Mouse (Mus musculus) limb, embryonic 13.5 days (tissue): Measurements from ENCODE around the gene Sacs. TPM values are rescaled to one million over a fixed set of nuclear protein-coding genes. Genes with fewer than 3 reads are reported as not detected.
A peak's percentile ranks its signal among the peaks of the same experiment; 100 is the strongest.

Experiments used
- ATAC-seq: fragments of 200-750 bp; cut with Nextera tagmentation; 2 replicates; pipeline ENCODE4 v1.8.0; 2017; ENCODE audit warnings: low read depth, moderate number of reproducible peaks, moderate TSS enrichment; ENCODE audit not compliant: low FRiP score
- H3K27ac ChIP-seq: fragments of 300-500 bp; sonication (generic); 2 replicates; pipeline ENCODE4 v1.5.1; 2015; ENCODE audit warnings: inconsistent platforms, mild to moderate bottlenecking, moderate library complexity
- H3K27me3 ChIP-seq: fragments of 300-500 bp; sonication (generic); 2 replicates; pipeline ENCODE4 v1.6.1; 2015; ENCODE audit warnings: mild to moderate bottlenecking, inconsistent platforms
- H3K36me3 ChIP-seq: fragments of 300-500 bp; sonication (generic); 2 replicates; pipeline ENCODE4 v1.6.1; 2015; ENCODE audit warnings: inconsistent platforms, mild to moderate bottlenecking, moderate library complexity
- H3K4me1 ChIP-seq: fragments of 300-500 bp; sonication (generic); 2 replicates; pipeline ENCODE4 v1.6.1; 2015; ENCODE audit warnings: inconsistent platforms
- H3K4me2 ChIP-seq: fragments of 300-500 bp; sonication (generic); replicated peaks from 2 replicates; pipeline ENCODE4 v1.6.1; 2015; ENCODE audit warnings: inconsistent platforms, mild to moderate bottlenecking, moderate library complexity
- H3K4me3 ChIP-seq: fragments of 300-500 bp; sonication (generic); 2 replicates; pipeline ENCODE4 v1.5.1; 2015; ENCODE audit warnings: moderate library complexity, mild to moderate bottlenecking, inconsistent platforms
- H3K9ac ChIP-seq: fragments of 300-500 bp; sonication (generic); 2 replicates; pipeline ENCODE4 v1.6.1; 2015; ENCODE audit warnings: mild to moderate bottlenecking, inconsistent platforms
- H3K9me3 ChIP-seq: fragments of 300-500 bp; sonication (generic); 2 replicates; pipeline ENCODE4 v1.6.1; 2016; ENCODE audit warnings: inconsistent platforms
- WGBS: fragments of 180-500 bp; shearing (Covaris S2); methylation state at CpG from one replicate; pipeline ENCODE4 v1.1.7; 2015; 5-methylcytosine and 5-hydroxymethylcytosine counted together
- polyA plus RNA-seq: library from polyadenylated mRNA; unstranded; fragments of >200 nt; fragmentation: Nextera tagmentation; extraction: Ambion mirVana; gene quantifications from 2 replicates; pipeline ENCODE4 v1.2.1, GENCODE M21; 2015

Gene Sacs
- polyA plus RNA-seq, 1 experiment from 2014 or later: 3.3 TPM

DNA sequence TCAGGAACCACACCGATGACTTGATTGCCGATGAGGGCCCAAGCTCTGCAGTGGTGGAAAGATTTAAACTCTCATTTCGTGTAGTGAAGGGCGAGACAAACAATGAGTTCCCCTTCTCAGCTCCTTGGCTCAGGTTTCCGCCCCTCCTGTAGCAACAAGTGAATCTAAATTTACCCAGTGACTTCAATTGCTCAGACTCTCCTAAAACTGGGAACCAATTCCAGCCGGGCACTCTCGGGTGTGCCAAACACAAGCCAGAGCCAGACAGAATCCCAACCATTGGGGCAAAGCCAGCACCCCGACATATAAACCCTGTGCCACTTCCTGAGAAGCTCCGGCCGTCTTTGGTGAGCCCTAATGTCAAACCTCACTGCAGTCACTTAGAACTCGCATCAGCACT is 120.1 kb downstream of the Sacs start, which contains the start of gene Sgcg:
Sgcg (minus strand) TSS at position 139 of the 400 bp plus-strand sequence.
- no peaks in the 10 kb centered on the region for H3K9me3 ChIP-seq
- H3K27ac ChIP-seq: no peak within 1 kb of the TSS
- peak; percentile 32; the same call in 1 of the 2 replicates for ATAC-seq
- no peak within 1 kb of the TSS for H3K4me2 ChIP-seq
- H3K4me3 ChIP-seq: no peak within 1 kb of the TSS
- 24% methylated on average over 11 of the region's 11 CpGs for WGBS
- H3K9ac ChIP-seq: no peak within 1 kb of the TSS
- H3K4me1 ChIP-seq: peaks cover 5% of the 10 kb centered on the region
- no peaks in the 10 kb centered on the region for H3K27me3 ChIP-seq
- H3K36me3 ChIP-seq: no peaks in the 10 kb centered on the region

DNA sequence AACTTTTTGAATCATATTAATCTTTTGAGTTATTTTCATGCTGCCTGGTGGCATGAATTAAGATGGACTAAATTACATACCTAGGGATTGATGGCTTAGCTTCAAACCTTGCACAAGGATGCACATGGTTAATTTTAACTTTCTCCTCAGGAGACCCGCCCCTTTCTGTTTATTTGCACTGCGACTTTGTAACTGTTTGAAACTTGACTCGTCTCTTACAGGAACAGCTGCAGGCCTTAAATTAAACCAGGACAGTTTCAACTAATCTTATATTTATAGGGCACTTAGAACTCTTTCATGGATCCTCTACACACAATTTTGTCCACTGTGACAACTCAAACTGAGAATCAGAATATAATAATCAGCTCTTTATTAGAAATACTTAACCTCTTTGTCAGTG is 120.8 kb downstream of the Sacs start:
- H3K4me3 ChIP-seq: no peak overlapping the region
- no peaks in the 10 kb centered on the region for H3K9me3 ChIP-seq
- H3K36me3 ChIP-seq: no peaks in the 10 kb centered on the region
- no peak overlapping the region for H3K9ac ChIP-seq
- H3K4me1 ChIP-seq: peaks cover 5% of the 10 kb centered on the region
- WGBS: 9% methylated on average over 3 of the region's 3 CpGs
- H3K27me3 ChIP-seq: no peaks in the 10 kb centered on the region
- ATAC-seq: no peak
- H3K4me2 ChIP-seq: no peak overlapping the region
- H3K27ac ChIP-seq: no peak overlapping the region

DNA sequence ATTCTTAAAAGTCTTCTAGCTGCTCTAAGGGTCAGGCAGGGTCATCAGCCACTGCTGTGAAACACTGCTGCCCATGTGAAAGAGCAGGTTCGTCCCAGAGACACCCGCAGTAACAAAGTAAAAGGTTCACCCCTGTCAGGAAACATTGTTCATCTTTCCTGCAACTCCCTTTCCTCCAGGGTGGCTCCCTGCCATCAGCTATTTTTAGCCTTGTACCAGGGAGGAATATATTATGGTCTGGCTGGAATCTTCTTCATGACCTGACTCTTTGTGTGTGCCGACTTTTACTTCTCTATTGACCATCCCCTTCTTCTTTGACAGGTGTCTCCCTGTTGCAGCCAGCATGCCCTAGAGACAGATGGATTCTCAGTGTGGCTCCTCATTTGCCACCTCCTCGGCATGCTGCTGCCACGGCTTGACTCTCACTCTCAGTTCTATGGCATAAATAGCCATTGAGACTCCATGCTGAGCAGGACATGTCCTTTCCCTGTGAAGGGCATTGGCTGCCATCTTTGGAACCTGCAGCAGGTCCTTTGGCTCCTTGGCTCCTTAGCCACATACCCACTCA is 129.7 kb downstream of the Sacs start:
- H3K27ac ChIP-seq: no peak overlapping the region
- no peak overlapping the region for H3K4me3 ChIP-seq
- no peak overlapping the region for H3K9ac ChIP-seq
- peaks cover 20% of the 10 kb centered on the region for H3K27me3 ChIP-seq
- no peaks in the 10 kb centered on the region for H3K4me1 ChIP-seq
- no peaks in the 10 kb centered on the region for H3K36me3 ChIP-seq
- H3K4me2 ChIP-seq: no peak overlapping the region
- no peaks in the 10 kb centered on the region; the same call in 1 of the 2 replicates for H3K9me3 ChIP-seq
- ATAC-seq: no peak
- 71% methylated on average over 5 of the region's 5 CpGs for WGBS

DNA sequence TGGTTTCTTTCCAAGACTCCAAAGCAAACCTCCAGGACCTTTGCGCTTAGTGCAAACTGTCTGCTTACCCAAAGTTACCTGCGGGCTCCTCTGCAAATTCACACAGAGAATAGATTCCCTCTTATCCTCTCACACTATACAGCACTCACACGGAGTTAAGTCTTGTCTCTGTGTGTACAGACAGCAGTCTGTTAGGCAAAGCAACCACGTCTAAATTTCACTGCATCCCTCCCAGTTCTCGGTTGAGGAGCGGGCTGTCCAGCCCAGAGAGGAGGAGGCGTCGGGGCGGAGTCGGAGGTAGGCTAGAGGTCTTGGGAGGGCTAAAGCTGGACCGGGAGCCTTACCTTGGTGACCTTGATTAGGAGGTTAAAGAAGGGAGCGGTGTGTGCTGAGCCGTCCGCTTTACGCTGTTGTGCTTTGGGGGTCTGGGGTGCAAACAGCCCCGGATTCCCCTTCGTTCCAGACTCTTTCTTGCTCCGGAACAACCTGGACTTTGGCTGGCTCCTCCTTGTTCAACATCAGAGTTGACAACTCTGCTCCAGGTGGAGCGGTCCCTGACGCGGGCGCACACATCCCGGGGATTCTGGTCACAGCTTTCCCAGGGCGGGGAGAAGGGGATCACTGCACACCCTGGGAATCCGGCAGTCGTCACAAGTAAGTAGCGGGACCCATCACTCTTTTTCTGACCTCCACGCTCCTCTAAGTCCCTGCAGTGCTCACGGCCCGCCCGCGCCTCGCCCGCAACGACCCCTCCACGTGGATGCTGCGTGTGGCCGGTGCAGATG is 136.3 kb downstream of the Sacs start:
- no peak overlapping the region for H3K27ac ChIP-seq
- no peaks in the 10 kb centered on the region for H3K36me3 ChIP-seq
- WGBS: 7% methylated on average over 38 of the region's 38 CpGs
- peak overlapping the region; percentile 50 for H3K9ac ChIP-seq
- peak overlapping the region; percentile 62 for H3K4me2 ChIP-seq
- H3K27me3 ChIP-seq: peaks cover 57% of the 10 kb centered on the region
- H3K4me1 ChIP-seq: peaks cover 12% of the 10 kb centered on the region; the same call in 1 of the 2 replicates
- peak overlapping the region; percentile 39 for H3K4me3 ChIP-seq
- no peaks in the 10 kb centered on the region for H3K9me3 ChIP-seq
- ATAC-seq: no peak

DNA sequence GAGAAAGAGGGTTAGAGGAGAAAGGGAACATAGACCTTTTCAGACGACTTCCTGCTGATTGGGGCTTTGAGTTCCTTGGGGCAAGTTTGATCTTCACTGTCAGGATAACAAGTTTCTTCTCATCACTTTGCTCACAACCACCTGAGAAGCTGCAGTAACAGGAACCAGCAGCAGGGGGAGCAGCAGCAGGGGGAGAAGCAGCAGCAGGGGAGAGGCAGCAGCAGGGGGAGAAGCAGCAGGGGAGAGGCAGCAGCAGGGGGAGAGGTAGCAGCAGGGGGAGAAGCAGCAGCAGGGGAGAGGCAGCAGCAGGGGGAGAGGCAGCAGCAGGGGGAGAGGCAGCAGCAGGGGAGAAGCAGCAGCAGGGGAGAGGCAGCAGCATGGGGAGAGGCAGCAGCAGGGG is 139.0 kb downstream of the Sacs start:
- peaks cover 44% of the 10 kb centered on the region for H3K27me3 ChIP-seq
- H3K4me1 ChIP-seq: peaks cover 12% of the 10 kb centered on the region; the same call in 1 of the 2 replicates
- H3K4me2 ChIP-seq: no peak overlapping the region
- H3K9me3 ChIP-seq: no peaks in the 10 kb centered on the region
- no peak for ATAC-seq
- H3K4me3 ChIP-seq: no peak overlapping the region
- no peaks in the 10 kb centered on the region for H3K36me3 ChIP-seq
- H3K9ac ChIP-seq: no peak overlapping the region
- H3K27ac ChIP-seq: no peak overlapping the region
- WGBS: 41% methylated on average over 1 of the region's 1 CpGs

DNA sequence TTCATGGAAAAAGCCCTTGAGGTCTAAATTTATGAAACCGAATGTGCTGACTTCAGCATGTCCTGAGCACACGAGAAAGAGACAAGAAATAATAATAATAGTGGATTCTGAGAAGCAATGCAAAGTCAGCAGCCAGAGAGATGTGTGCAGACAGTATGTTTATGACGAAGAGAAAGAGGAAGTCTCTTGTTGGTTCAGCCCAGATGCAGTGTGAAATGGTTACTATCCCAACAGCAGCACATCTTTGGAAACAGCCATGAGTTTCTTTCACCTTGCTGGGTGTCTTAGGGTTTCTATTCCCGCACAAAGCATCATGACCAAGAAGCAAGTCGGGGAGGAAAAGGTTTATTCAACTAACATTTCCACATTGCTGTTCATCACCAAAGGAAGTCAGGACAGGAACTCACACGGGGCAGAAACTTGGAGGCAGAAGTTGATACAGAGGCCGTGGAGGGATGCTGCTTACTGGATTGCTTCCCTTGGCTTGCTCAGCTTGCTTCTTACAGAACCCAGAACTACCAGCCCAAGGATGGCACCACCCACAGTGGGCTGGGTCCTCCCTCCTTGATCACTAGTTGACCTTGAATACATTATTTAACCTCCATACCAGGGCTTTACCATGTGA is 140.5 kb downstream of the Sacs start:
- no peak overlapping the region for H3K4me2 ChIP-seq
- H3K4me3 ChIP-seq: no peak overlapping the region
- H3K9me3 ChIP-seq: no peaks in the 10 kb centered on the region
- H3K4me1 ChIP-seq: peaks cover 12% of the 10 kb centered on the region; the same call in 1 of the 2 replicates
- WGBS: 84% methylated on average over 7 of the region's 7 CpGs
- no peak for ATAC-seq
- H3K9ac ChIP-seq: no peak overlapping the region
- H3K27ac ChIP-seq: no peak overlapping the region
- peaks cover 31% of the 10 kb centered on the region for H3K27me3 ChIP-seq
- H3K36me3 ChIP-seq: no peaks in the 10 kb centered on the region

DNA sequence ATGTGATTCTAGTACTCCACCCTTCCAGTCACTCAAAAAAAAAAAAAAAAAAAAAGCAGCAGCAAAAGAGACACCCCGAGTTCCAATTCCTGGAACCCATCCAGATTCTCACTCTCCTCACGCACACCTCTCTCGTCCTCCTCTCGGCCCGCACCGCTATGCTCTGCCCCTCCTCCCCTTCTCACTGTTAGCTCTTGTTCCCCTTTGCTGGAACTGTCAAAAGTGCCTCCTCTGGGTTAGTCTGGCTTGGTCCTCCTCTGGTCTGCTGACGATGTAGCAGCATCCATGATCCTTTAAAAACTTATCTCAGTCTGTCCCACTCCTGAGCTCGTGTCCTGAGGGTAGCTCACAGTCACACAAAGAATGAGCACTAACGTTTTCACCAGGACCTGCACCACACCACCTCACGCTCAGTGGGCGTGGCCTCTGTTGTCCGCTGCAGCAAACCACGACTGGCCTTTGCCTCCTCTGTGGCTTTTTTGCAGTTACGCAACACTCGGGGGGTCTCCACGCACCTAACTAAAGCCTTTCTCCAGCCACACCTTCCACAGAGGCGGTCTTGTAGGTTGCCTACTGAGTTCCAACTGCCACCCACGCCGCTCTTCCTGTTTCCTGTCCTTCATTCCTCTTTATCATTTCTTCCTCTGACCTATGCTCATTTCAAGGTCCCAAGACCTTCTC is 150.5 kb downstream of the Sacs start:
- no peak overlapping the region for H3K9ac ChIP-seq
- no peaks in the 10 kb centered on the region for H3K27me3 ChIP-seq
- H3K27ac ChIP-seq: no peak overlapping the region
- H3K36me3 ChIP-seq: no peaks in the 10 kb centered on the region
- no peaks in the 10 kb centered on the region for H3K9me3 ChIP-seq
- WGBS: 66% methylated on average over 19 of the region's 19 CpGs
- peaks cover 6% of the 10 kb centered on the region for H3K4me1 ChIP-seq
- no peak overlapping the region for H3K4me3 ChIP-seq
- ATAC-seq: no peak
- no peak overlapping the region for H3K4me2 ChIP-seq

Other genes starting within 250 kb of the Sacs start
- 42.5 and 51.1 TPM in 2 replicates for gene Tnfrsf19, start 92.0 kb upstream of the Sacs start, polyA plus RNA-seq
- gene Sgcg, start 120.0 kb downstream of the Sacs start, polyA plus RNA-seq: 7.2 and 9.8 TPM in 2 replicates
- gene Arl11, start 171.3 kb downstream of the Sacs start, polyA plus RNA-seq: 0.45 and 0.93 TPM in 2 replicates
- 13.0 and 14.7 TPM in 2 replicates for gene Ebpl, start 222.0 kb downstream of the Sacs start, polyA plus RNA-seq